Mouse (Mus musculus): Measurements from ENCODE around the gene Tiam1. TPM values are rescaled to one million over a fixed set of nuclear protein-coding genes. Genes with fewer than 3 reads are reported as not detected.

The Tiam1 gene
- total and polyA plus RNA-seq, 2 experiments from 2014 or later = 20.5 to 42.4 TPM

- H3K36me3 ChIP-seq (ENCODE audit: insufficient read depth) = no peaks in the 10 kb centered on the region
- H3K9ac ChIP-seq = no peak overlapping the region
- no peak overlapping the region for H3K4me2 ChIP-seq (ENCODE audit: low read depth)
- ATAC-seq (no peak), DNase-seq (no peak)
- H3K27ac ChIP-seq (ENCODE audit: low read depth, low read length) = no peak overlapping the region
- no peaks in the 10 kb centered on the region for H3K9me3 ChIP-seq (ENCODE audit: low read length)
- no peaks in the 10 kb centered on the region for H3K27me3 ChIP-seq (ENCODE audit: insufficient read depth, low read length)
- no peak for TF ChIP-seq CTCF (IDR thresholded peaks at IDR 0.05; ENCODE audit: low read depth)
- H3K4me1 ChIP-seq (ENCODE audit: insufficient read depth) = no peaks in the 10 kb centered on the region
- WGBS = 95% methylated on average over 3 of the region's 3 CpGs
- H3K4me3 ChIP-seq (ENCODE audit: low read depth, low read length) = no peak overlapping the region
Observed at GRCm38 (mm10) chr16:90097769-90098168, 45.8 kb downstream of the Tiam1 start.

GRCm38 (mm10) chr16:90096011-90096410, 47.6 kb downstream of the Tiam1 start:
- Histone ChIP-seq H3K4me1 (ENCODE audit: insufficient read depth) (no peaks in the 10 kb centered on the region), H3K27ac (ENCODE audit: low read depth, low read length) (no peak overlapping the region), H3K9ac (no peak overlapping the region), H3K36me3 (ENCODE audit: insufficient read depth) (no peaks in the 10 kb centered on the region), H3K27me3 (ENCODE audit: insufficient read depth, low read length) (no peaks in the 10 kb centered on the region), H3K4me3 (ENCODE audit: low read depth, low read length) (no peak overlapping the region), H3K4me2 (ENCODE audit: low read depth) (no peak overlapping the region), H3K9me3 (ENCODE audit: low read length) (no peaks in the 10 kb centered on the region)
- WGBS = 84% methylated on average over 5 of the region's 5 CpGs
- TF ChIP-seq CTCF (IDR thresholded peaks at IDR 0.05; ENCODE audit: low read depth) = no peak
- no peak for ATAC-seq
- DNase-seq = no peak

- H3K9ac ChIP-seq = no peak overlapping the region
- H3K9me3 ChIP-seq (ENCODE audit: low read length) = no peaks in the 10 kb centered on the region
- H3K4me1 ChIP-seq (ENCODE audit: insufficient read depth) = no peaks in the 10 kb centered on the region
- DNase-seq (no peak), ATAC-seq (no peak)
- no peak overlapping the region for H3K4me3 ChIP-seq (ENCODE audit: low read depth, low read length)
- H3K27ac ChIP-seq (ENCODE audit: low read depth, low read length) = no peak overlapping the region
- TF ChIP-seq CTCF (IDR thresholded peaks at IDR 0.05; ENCODE audit: low read depth) = no peak
- 80% methylated on average over 9 of the region's 9 CpGs for WGBS
- no peaks in the 10 kb centered on the region for H3K27me3 ChIP-seq (ENCODE audit: insufficient read depth, low read length)
- no peak overlapping the region for H3K4me2 ChIP-seq (ENCODE audit: low read depth)
- no peaks in the 10 kb centered on the region for H3K36me3 ChIP-seq (ENCODE audit: insufficient read depth)
Observed at GRCm38 (mm10) chr16:90093015-90093414, 50.6 kb downstream of the Tiam1 start.

GRCm38 (mm10) chr16:90091906-90092305, 51.7 kb downstream of the Tiam1 start:
- Histone ChIP-seq H3K9me3 (ENCODE audit: low read length) (no peaks in the 10 kb centered on the region), H3K27ac (ENCODE audit: low read depth, low read length) (no peak overlapping the region), H3K4me1 (ENCODE audit: insufficient read depth) (no peaks in the 10 kb centered on the region), H3K9ac (no peak overlapping the region), H3K4me3 (ENCODE audit: low read depth, low read length) (no peak overlapping the region), H3K36me3 (ENCODE audit: insufficient read depth) (no peaks in the 10 kb centered on the region), H3K4me2 (ENCODE audit: low read depth) (no peak overlapping the region), H3K27me3 (ENCODE audit: insufficient read depth, low read length) (no peaks in the 10 kb centered on the region)
- WGBS = 98% methylated on average over 1 of the region's 1 CpGs
- no peak for ATAC-seq
- no peak for DNase-seq
- TF ChIP-seq CTCF (IDR thresholded peaks at IDR 0.05; ENCODE audit: low read depth) = no peak

GRCm38 (mm10) chr16:90091112-90091720, 52.4 kb downstream of the Tiam1 start:
- no peak overlapping the region for H3K27ac ChIP-seq (ENCODE audit: low read depth, low read length)
- H3K4me3 ChIP-seq (ENCODE audit: low read depth, low read length) = no peak overlapping the region
- TF ChIP-seq CTCF (IDR thresholded peaks at IDR 0.05; ENCODE audit: low read depth) = no peak
- H3K36me3 ChIP-seq (ENCODE audit: insufficient read depth) = no peaks in the 10 kb centered on the region
- no peak overlapping the region for H3K9ac ChIP-seq
- no peaks in the 10 kb centered on the region for H3K27me3 ChIP-seq (ENCODE audit: insufficient read depth, low read length)
- 86% methylated on average over 11 of the region's 11 CpGs for WGBS
- H3K4me1 ChIP-seq (ENCODE audit: insufficient read depth) = 0 out of 2 replicates have a peak, but pooled peaks cover under 1% of the 10 kb centered on the region
- DNase-seq = no peak
- no peak overlapping the region for H3K4me2 ChIP-seq (ENCODE audit: low read depth)
- no peaks in the 10 kb centered on the region for H3K9me3 ChIP-seq (ENCODE audit: low read length)
- ATAC-seq = no peak

GRCm38 (mm10) chr16:90090368-90090767, 53.2 kb downstream of the Tiam1 start:
- no peak for TF ChIP-seq CTCF (IDR thresholded peaks at IDR 0.05; ENCODE audit: low read depth)
- 93% methylated on average over 13 of the region's 13 CpGs for whole genome bisulfite sequencing
- peaks cover 7% of the 10 kb centered on the region; the same call in 1 of the 2 replicates for H3K4me1 ChIP-seq (ENCODE audit: insufficient read depth)
- no peak overlapping the region for H3K4me3 ChIP-seq (ENCODE audit: low read depth, low read length)
- no peaks in the 10 kb centered on the region for H3K9me3 ChIP-seq (ENCODE audit: low read length)
- ATAC-seq = no peak
- H3K36me3 ChIP-seq (ENCODE audit: insufficient read depth) = no peaks in the 10 kb centered on the region
- no peak overlapping the region for H3K27ac ChIP-seq (ENCODE audit: low read depth, low read length)
- no peak for DNase-seq
- H3K27me3 ChIP-seq (ENCODE audit: insufficient read depth, low read length) = no peaks in the 10 kb centered on the region
- no peak overlapping the region for H3K9ac ChIP-seq
- H3K4me2 ChIP-seq (ENCODE audit: low read depth) = no peak overlapping the region

GRCm38 (mm10) chr16:90087256-90087655, 56.3 kb downstream of the Tiam1 start:
- ATAC-seq (no peak), DNase-seq (no peak)
- Histone ChIP-seq H3K36me3 (ENCODE audit: insufficient read depth) (no peaks in the 10 kb centered on the region), H3K4me2 (ENCODE audit: low read depth) (no peak overlapping the region), H3K4me1 (ENCODE audit: insufficient read depth) (peaks cover 10% of the 10 kb centered on the region; the same call in 1 of the 2 replicates), H3K27me3 (ENCODE audit: insufficient read depth, low read length) (no peaks in the 10 kb centered on the region), H3K27ac (ENCODE audit: low read depth, low read length) (no peak overlapping the region), H3K9me3 (ENCODE audit: low read length) (no peaks in the 10 kb centered on the region), H3K4me3 (ENCODE audit: low read depth, low read length) (no peak overlapping the region), H3K9ac (no peak overlapping the region)
- WGBS = 94% methylated on average over 5 of the region's 5 CpGs
- no peak for TF ChIP-seq CTCF (IDR thresholded peaks at IDR 0.05; ENCODE audit: low read depth)
